Mouse (Mus musculus) ES-E14 (cell line): ENCODE measurements at regions not wholly inside any gene's neighbourhood (a gene's known extent, or its start where the extent isn't known, plus 50 kb on each side); places are given as distances from the start of the nearest gene placed in this dataset.

ENCODE experiments used
- HCFC1 ChIP-seq: IDR thresholded peaks from 2 replicates; pipeline ENCODE4 v1.6.1; 2012; ENCODE audit warnings: low read length, inconsistent platforms, borderline replicate concordance; ENCODE audit not compliant: insufficient read depth
- MAFK ChIP-seq: IDR thresholded peaks from 2 replicates; pipeline ENCODE4 v1.6.1; 2014; ENCODE audit warnings: mild to moderate bottlenecking, low read depth, low read length, inconsistent platforms; ENCODE audit not compliant: insufficient read depth
- ZC3H11A ChIP-seq: IDR thresholded peaks from 2 replicates; pipeline ENCODE4 v1.6.1; 2012; ENCODE audit warnings: low read depth, mild to moderate bottlenecking, inconsistent platforms, low read length, borderline replicate concordance

DNA sequence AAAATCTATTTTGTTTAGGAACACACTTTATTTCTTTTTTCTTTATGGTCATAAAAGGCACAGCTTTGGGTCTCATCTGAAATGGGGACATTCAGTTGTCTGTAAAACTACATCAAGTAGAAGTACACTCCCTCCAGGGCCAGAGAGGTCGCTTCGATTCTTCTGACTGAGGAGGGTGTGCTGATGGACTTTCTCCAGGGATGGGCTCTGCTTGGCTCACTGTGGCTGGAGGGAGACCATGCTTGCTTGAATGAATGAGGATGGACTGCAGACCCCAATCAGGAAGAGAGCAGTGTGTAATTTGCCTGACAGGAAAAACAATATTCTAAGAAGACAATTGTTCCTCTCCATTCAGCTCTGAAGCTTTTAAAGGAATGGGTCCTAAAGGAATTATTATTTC lies 490.3 kb upstream of the Camk1g start:
- TF ChIP-seq MAFK (no peak), ZC3H11A (no peak), HCFC1 (no peak)
